Mouse (Mus musculus): ENCODE results near the gene Otud7b.

The Otud7b gene

GRCm38 (mm10) chr3:96104261-96105065 lies at the start of gene Otud7b:
Gene Otud7b, plus strand, starts transcription at chr3:96104527.
- peak; percentile 56 to 84 for DNase-seq (ENCODE audit: low spot score in 2 of 2)

- DNase-seq (ENCODE audit: low spot score in 2 of 2), result no peak
These were observed 49.0 kb upstream of the Otud7b start for GRCm38 (mm10) chr3:96055294-96055693.

- no peak for DNase-seq (ENCODE audit: low spot score in 2 of 2)
These were observed 48.3 kb upstream of the Otud7b start for GRCm38 (mm10) chr3:96056031-96056430.

GRCm38 (mm10) chr3:96057747-96058204 lies 46.6 kb upstream of the Otud7b start:
- DNase-seq (ENCODE audit: low spot score in 2 of 2), result peak; percentile 81 to 89

- DNase-seq (ENCODE audit: low spot score in 2 of 2), result peak; percentile 31 to 55
These were observed 46.0 kb upstream of the Otud7b start, which contains the start of gene Vps45 for GRCm38 (mm10) chr3:96058231-96058896. Gene Vps45, minus strand, starts transcription at chr3:96058466.

- DNase-seq (ENCODE audit: low spot score in 2 of 2), result no peak
These were observed 44.2 kb upstream of the Otud7b start for GRCm38 (mm10) chr3:96060146-96060545.

- no peak for DNase-seq (ENCODE audit: low spot score in 2 of 2)
These were observed 41.0 kb upstream of the Otud7b start for GRCm38 (mm10) chr3:96063299-96063698.

GRCm38 (mm10) chr3:96064217-96064616 lies 40.1 kb upstream of the Otud7b start:
- DNase-seq (ENCODE audit: low spot score in 2 of 2), result no peak

- no peak for DNase-seq (ENCODE audit: low spot score in 2 of 2)
These were observed 39.2 kb upstream of the Otud7b start for GRCm38 (mm10) chr3:96065147-96065546.

- peak in 1 of 2 experiments; percentile 53 for DNase-seq (ENCODE audit: low spot score in 2 of 2)
These were observed 38.5 kb upstream of the Otud7b start for GRCm38 (mm10) chr3:96065754-96066375.

GRCm38 (mm10) chr3:96066741-96067140 lies 37.6 kb upstream of the Otud7b start:
- no peak for DNase-seq (ENCODE audit: low spot score in 2 of 2)

GRCm38 (mm10) chr3:96069046-96069445 lies 35.3 kb upstream of the Otud7b start:
- no peak for DNase-seq (ENCODE audit: low spot score in 2 of 2)

- DNase-seq (ENCODE audit: low spot score in 2 of 2), result no peak
These were observed 34.8 kb upstream of the Otud7b start for GRCm38 (mm10) chr3:96069542-96069941.

- DNase-seq (ENCODE audit: low spot score in 2 of 2), result no peak
These were observed 34.1 kb upstream of the Otud7b start for GRCm38 (mm10) chr3:96070241-96070640.

GRCm38 (mm10) chr3:96072921-96073486 lies 31.3 kb upstream of the Otud7b start:
- DNase-seq (ENCODE audit: low spot score in 2 of 2), result no peak

GRCm38 (mm10) chr3:96078066-96078465 lies 26.3 kb upstream of the Otud7b start:
- no peak for DNase-seq (ENCODE audit: low spot score in 2 of 2)

GRCm38 (mm10) chr3:96078711-96079110 lies 25.6 kb upstream of the Otud7b start:
- no peak for DNase-seq (ENCODE audit: low spot score in 2 of 2)

GRCm38 (mm10) chr3:96081006-96081405 lies 23.3 kb upstream of the Otud7b start:
- DNase-seq (ENCODE audit: low spot score in 2 of 2), result no peak

GRCm38 (mm10) chr3:96081650-96082049 lies 22.7 kb upstream of the Otud7b start:
- no peak for DNase-seq (ENCODE audit: low spot score in 2 of 2)

GRCm38 (mm10) chr3:96082100-96082499 lies 22.2 kb upstream of the Otud7b start:
- no peak for DNase-seq (ENCODE audit: low spot score in 2 of 2)

GRCm38 (mm10) chr3:96082714-96083508 lies 21.4 kb upstream of the Otud7b start:
- no peak for DNase-seq (ENCODE audit: low spot score in 2 of 2)
